In the genomic region with DNA sequence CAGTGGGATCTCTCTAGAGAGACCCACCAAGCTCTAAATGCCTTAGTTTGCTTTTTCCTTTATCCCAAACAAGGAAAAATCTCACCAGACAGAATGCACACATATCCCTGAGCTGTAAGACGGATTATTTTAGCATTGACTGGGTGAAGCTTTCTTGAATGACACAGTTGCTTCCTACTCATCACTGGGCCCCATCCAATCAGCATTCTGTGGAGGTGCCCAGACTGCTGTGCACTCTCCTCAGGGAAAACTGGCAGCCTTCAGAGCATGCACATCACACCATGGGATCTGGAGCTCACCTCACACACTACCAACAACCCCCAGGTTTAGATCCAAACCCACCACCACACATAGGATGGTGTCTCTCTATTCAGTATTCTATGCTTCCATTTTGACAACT, we compare ENCODE assay signal across 29 mouse cellular contexts.
A peak's percentile ranks its signal among the peaks of the same experiment; 100 is the strongest.
DNase-seq lines count a peak whose midpoint lies in the region; ATAC-seq and TF ChIP-seq lines count a peak whose summit lies in the region.
"Had no signal": no experiment of that assay in that cellular context is flagged by ENCODE, and none has a peak within 500 bp of the region (broad histone marks: within the 10 kb centered on the region; RNA-seq: fewer than 3 reads in every experiment).

No protein-coding gene starts in this region.

- 64% methylated on average over 1 of the region's 1 CpGs for WGBS in kidney, adult 2 months

- H3K27ac ChIP-seq in kidney, adult 2 months (ENCODE audit: insufficient read depth, low read depth, low read length) = no peak overlapping the region
- H3K27ac ChIP-seq: heart, embryonic 10.5 days; heart, embryonic 15.5 days; layer of hippocampus, adult 2 months; liver, embryonic 14.5 days; macrophage; midbrain, embryonic 15.5 days; stomach, postnatal 0 days had no signal

- no peaks in the 10 kb centered on the region for H3K36me3 ChIP-seq in kidney, adult 2 months (ENCODE audit: control insufficient read depth, insufficient read depth, low read length)
- H3K36me3 ChIP-seq: heart, embryonic 10.5 days; heart, embryonic 15.5 days; midbrain, embryonic 15.5 days had no signal

- peak; percentile 39 to 65 for DNase-seq in left cerebral cortex, adult 18-20 months (ENCODE audit: low spot score in 2 of 2)
- no peak for DNase-seq in left cerebral cortex, postnatal 4 days
- DNase-seq in right cerebral cortex, adult 2 months (ENCODE audit: low spot score in 2 of 2) = peak; percentile 48 to 50
- no peak for DNase-seq in right cerebral cortex, postnatal 10 days (ENCODE audit: low spot score in 2 of 2)
- peak; percentile 17 for DNase-seq in right cerebral cortex, postnatal 14 days
- no peak for DNase-seq in kidney, adult 2 months
- DNase-seq: adrenal gland, postnatal 14 days; cerebellum, adult 11-12 months; cerebellum, adult 9-11 months; gastrocnemius, postnatal 14 days; heart, adult 11 months; kidney, adult 18-20 months; kidney, postnatal 36 days; liver; lung, adult 2 months; lung, postnatal 10 days; thymus, adult 2 months; thymus, postnatal 36 days had no signal

- ATAC-seq in megakaryocyte, adult 5-6 weeks (ENCODE audit: poor library complexity, severe bottlenecking) = no peak
- ATAC-seq: CD4-positive, CD25-positive, alpha-beta regulatory T cell, adult 4 months; hindbrain, embryonic 16.5 days; midbrain, embryonic 15.5 days had no signal

- TF ChIP-seq POLR2A in kidney, adult 2 months (IDR thresholded peaks at IDR 0.05; ENCODE audit: low read depth, low read length) = no peak

- no peaks in the 10 kb centered on the region for H3K4me1 ChIP-seq in kidney, adult 2 months (ENCODE audit: control insufficient read depth, insufficient read depth, low read length)
- H3K4me1 ChIP-seq: heart, embryonic 10.5 days; heart, embryonic 15.5 days had no signal

- intact Hi-C loops in left cerebral cortex, postnatal 4 days (cut with DNase I) = no loop called here

- no peak for TF ChIP-seq CTCF in kidney, adult 2 months (conservative IDR thresholded peaks at IDR 0.05; ENCODE audit: insufficient read depth, insufficient read length, low read depth, low read length)

- no peaks in the 10 kb centered on the region for H3K27me3 ChIP-seq in kidney, adult 2 months (replicated peaks; ENCODE audit: control insufficient read depth, insufficient read depth, low read length)
- H3K27me3 ChIP-seq: heart, embryonic 15.5 days; midbrain, embryonic 15.5 days had no signal

- H3K4me3 ChIP-seq in kidney, adult 2 months (ENCODE audit: insufficient read depth, low read depth, low read length) = no peak overlapping the region
- H3K4me3 ChIP-seq: erythroblast, embryonic 14.5 days; heart, embryonic 10.5 days; heart, embryonic 15.5 days; layer of hippocampus, adult 2 months; midbrain, embryonic 15.5 days had no signal

Comparison
In these comparisons a context has a peak if more than half of its experiments do, and no peak if none do; other contexts are left out.
1. DNase-seq: peak in left cerebral cortex, adult 18-20 months (2 of 2), right cerebral cortex, adult 2 months (2 of 2) and right cerebral cortex, postnatal 14 days (single experiment); none in left cerebral cortex, postnatal 4 days (single experiment), right cerebral cortex, postnatal 10 days (0 of 2) and kidney, adult 2 months (single experiment).